Mouse (Mus musculus) spleen, adult 2 months (tissue): ENCODE measurements around the gene Cox19.

Experiments used
- CTCF ChIP-seq: fragments of 200-500 bp; IDR thresholded peaks from 2 replicates; pipeline ENCODE4 v1.5.1; 2011; ENCODE audit warnings: mild to moderate bottlenecking, inconsistent platforms; ENCODE audit not compliant: insufficient read depth, insufficient read length, insufficient replicate concordance; ENCODE audit errors: extremely low read depth
- POLR2A ChIP-seq: fragments of 200-500 bp; IDR thresholded peaks from 2 replicates; pipeline ENCODE4 v1.6.1; 2011; ENCODE audit warnings: low read depth, low read length, inconsistent platforms

GRCm38 (mm10) chr5:139291811-139292560 is 59.2 kb downstream of the Cox19 start:
- TF ChIP-seq CTCF (no peak), POLR2A (no peak)
